Mouse (Mus musculus): ENCODE measurements around the gene Cyb5b.
"Not testable (repeated sequence)": the region's sequence is repeated elsewhere in the genome, so short reads cannot be mapped to it uniquely, and the experiment has no call there.

The Cyb5b gene

GRCm38 (mm10) chr8:107150404-107151157 lies at the start of gene Cyb5b:
Gene Cyb5b (plus strand): TSS chr8:107150640.
- DNase-seq (ENCODE audit: low spot score in 2 of 2): peak; percentile 81 to 90

GRCm38 (mm10) chr8:107104547-107104946 lies 45.9 kb upstream of the Cyb5b start:
- DNase-seq (ENCODE audit: low spot score in 2 of 2): peak; percentile 51 to 83

- DNase-seq (ENCODE audit: low spot score in 2 of 2): not testable (repeated sequence)
Observed at GRCm38 (mm10) chr8:107108089-107108488, 42.4 kb upstream of the Cyb5b start.

DNA sequence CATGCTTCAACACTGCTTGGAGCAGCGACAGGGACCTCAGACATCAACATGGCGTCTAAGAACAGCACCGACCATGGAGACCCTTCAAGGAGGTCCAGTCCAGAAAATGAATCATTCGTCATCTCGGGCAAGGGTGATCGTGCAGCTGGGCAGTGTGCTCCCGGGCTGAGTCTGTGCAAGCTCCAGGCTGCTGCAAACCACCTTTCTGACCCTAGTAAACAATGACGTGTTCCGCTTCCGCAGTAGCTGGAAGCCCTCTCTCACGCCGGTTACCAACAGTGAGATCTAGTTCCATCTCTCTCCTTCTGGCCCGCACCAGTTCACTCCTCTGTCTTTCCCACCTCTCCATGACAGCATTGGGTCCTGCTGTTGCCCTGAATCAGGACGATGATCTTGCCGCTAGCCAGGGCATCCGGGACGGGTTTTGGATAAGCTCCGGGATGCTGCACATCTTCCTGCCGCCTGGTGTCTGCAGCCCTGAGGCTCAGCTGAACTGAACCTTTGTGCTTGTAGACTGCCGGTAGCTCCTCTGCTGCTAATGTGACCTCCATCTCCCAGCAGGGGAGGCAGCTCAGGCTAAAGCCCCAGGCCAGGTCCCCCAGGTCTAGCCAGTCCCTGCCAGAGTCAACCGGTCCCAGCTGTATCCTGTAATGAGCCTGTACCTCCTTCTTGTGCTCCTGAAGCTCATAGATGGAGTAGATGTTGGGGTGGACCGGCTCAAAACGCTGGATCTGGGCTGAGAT lies 41.3 kb upstream of the Cyb5b start:
- no peak for DNase-seq (ENCODE audit: low spot score in 2 of 2)

DNA sequence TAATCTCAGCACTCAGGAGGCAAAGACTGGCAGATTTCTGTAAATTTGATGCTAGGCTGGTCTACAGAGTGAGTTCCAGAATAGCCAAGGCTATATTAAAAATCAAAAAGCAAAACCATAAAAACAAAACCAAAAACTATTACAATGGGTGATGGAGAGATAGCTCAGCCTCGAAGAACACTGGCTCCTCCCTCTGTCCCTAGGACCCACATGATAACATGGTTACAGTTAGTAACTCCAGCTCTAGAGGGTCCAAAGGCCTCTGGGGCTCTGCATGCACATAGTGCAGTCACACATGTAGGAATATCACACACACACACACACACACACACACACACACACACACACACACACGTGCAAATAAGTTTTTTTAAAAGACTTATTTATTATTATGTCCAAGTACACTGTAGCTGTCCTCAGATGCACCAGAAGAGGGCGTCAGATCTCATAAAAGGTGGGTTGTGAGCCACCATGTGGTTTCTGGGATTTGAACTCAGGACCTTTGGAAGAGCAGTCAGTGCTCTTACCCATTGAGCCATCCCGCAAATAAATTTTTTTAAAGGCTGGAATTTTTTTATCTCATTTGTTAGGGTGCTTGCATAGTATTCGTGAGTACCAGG lies 40.5 kb upstream of the Cyb5b start:
- no peak for DNase-seq (ENCODE audit: low spot score in 2 of 2)

- DNase-seq (ENCODE audit: low spot score in 2 of 2): no peak
Observed at GRCm38 (mm10) chr8:107110629-107111330, 39.7 kb upstream of the Cyb5b start.

GRCm38 (mm10) chr8:107111340-107112105 lies 38.9 kb upstream of the Cyb5b start:
- peak in 1 of 2 experiments; percentile 27 for DNase-seq (ENCODE audit: low spot score in 2 of 2)

DNA sequence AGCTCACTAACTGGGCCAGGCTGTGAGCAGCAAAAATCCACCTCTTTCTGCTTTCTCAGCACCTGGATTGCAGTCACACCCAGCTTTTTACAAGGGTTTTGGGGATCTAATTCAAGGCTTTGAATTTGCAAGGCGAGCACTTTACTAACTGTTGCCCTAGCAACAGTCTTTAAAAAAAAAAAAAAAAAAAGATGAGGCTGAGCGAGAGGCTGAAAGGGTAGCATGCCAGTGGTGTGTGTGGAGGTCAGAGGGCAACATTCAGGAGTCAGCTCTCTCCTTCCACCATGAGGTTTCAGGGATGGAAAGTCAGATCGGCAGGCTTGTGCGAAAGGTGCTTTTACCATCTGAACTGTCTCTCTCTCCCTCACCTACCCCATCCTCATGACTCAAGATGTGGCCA lies 37.2 kb upstream of the Cyb5b start:
- DNase-seq (ENCODE audit: low spot score in 2 of 2): no peak

DNA sequence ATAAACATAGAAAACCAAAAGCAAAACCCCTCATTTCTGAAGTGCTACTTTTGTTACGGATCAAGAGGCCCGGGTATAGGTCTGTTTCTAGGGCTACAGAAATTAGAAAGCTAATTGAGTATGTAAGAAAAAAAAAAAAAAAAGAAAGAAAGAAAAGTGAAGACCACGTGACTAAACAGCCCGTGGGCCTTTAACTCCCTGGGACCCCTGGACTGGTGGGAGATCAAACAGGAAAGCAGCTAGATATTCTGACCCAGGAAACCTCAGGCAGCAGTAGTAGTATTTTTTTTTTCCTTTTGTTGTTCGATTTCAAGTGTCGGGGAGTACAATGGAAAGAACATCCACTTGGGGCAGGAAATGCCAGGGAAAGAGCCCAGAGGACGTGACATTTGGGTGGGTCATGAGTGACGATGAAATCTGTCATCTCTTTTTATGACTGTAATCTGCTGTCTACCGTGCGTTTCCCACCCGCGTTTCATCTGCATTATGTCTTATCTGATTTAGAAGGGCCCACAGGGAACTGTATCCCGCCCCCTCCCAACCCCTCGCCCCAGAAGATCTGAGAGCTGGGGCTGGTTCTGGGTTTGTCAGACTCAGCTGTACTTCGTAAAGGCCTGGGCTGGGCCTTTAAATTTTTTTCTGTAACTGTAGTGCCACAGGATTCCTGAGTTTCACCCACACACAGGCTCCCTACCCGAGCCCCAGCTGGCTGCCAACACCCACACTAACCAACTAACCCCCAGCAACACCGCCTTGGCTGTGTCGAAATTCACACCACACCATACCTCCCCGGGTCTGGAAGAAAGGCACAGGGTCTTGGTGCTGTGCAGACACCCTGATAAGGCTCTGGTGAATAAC lies 36.1 kb upstream of the Cyb5b start:
- DNase-seq (ENCODE audit: low spot score in 2 of 2): no peak

GRCm38 (mm10) chr8:107115008-107115320 lies 35.5 kb upstream of the Cyb5b start:
- DNase-seq (ENCODE audit: low spot score in 2 of 2): no peak

- DNase-seq (ENCODE audit: low spot score in 2 of 2): peak; percentile 49 to 79
Observed at GRCm38 (mm10) chr8:107116023-107116422, 34.4 kb upstream of the Cyb5b start.

GRCm38 (mm10) chr8:107117019-107117418 lies 33.4 kb upstream of the Cyb5b start:
- no peak for DNase-seq (ENCODE audit: low spot score in 2 of 2)

GRCm38 (mm10) chr8:107118803-107119233 lies 31.6 kb upstream of the Cyb5b start:
- no peak for DNase-seq (ENCODE audit: low spot score in 2 of 2)

GRCm38 (mm10) chr8:107119412-107119811 lies 31.0 kb upstream of the Cyb5b start:
- no peak for DNase-seq (ENCODE audit: low spot score in 2 of 2)

- no peak for DNase-seq (ENCODE audit: low spot score in 2 of 2)
Observed at GRCm38 (mm10) chr8:107120806-107121205, 29.6 kb upstream of the Cyb5b start.

DNA sequence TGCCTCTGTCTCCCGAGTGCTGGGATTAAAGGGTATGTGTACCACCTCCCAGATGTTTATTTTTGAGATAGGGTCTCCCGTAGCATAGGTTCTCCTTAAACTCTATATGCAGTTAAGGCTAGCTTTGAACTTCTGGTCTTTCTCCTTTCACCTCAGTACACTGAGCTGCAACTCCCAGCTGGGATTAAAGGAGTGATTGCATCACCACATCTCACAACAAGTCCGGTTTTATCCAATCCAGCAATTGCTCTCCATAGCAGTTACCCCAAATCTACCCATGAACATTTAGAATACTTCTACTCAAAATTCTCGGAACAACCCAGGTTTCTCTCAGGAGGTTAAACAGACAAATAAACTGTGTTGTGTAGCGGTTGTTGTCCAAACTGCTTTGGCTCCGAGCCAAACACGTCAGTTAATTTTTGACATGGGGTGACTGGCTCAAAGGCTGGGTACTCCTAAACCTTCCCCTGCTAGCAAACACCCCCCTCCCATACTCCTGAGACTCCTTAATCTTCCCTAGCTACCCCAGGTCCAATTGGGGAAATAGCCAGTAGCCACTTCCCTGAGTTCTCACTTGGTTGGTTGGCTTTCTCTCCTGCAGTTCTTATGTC lies 28.7 kb upstream of the Cyb5b start:
- no peak for DNase-seq (ENCODE audit: low spot score in 2 of 2)

- DNase-seq (ENCODE audit: low spot score in 2 of 2): no peak
Observed at GRCm38 (mm10) chr8:107123063-107123614, 27.3 kb upstream of the Cyb5b start.

- no peak for DNase-seq (ENCODE audit: low spot score in 2 of 2)
Observed at GRCm38 (mm10) chr8:107124343-107124742, 26.1 kb upstream of the Cyb5b start.

- DNase-seq (ENCODE audit: low spot score in 2 of 2): no peak
Observed at GRCm38 (mm10) chr8:107129171-107130025, 21.0 kb upstream of the Cyb5b start.

Measured in spleen, postnatal 10 days (tissue).